Mouse (Mus musculus): ENCODE results near the gene Gm42372. TPM values are rescaled to one million over a fixed set of nuclear protein-coding genes. Genes with fewer than 3 reads are reported as not detected.

Gm42372 gene
- total RNA-seq, 2 experiments from 2014 or later = not detected

Other genes with a start within 250 kb of the Gm42372 start
- 10 to 100 TPM; 52.5 to 56.7 TPM for gene Ap2s1, start 244.7 kb upstream of the Gm42372 start, total RNA-seq (2021)
- gene Slc1a5, start 201.7 kb upstream of the Gm42372 start, total RNA-seq (2021) = 10 to 100 TPM; 14.2 to 47.4 TPM
- 10 to 100 TPM; 13.2 to 22.4 TPM for gene Strn4, start 167.2 kb upstream of the Gm42372 start, total RNA-seq (2021)
- gene Fkrp, start 166.4 kb upstream of the Gm42372 start, total RNA-seq (2021) = 10 to 100 TPM; 35.7 to 42.3 TPM
- 1 to 10 TPM; 5.0 to 5.3 TPM for gene Prkd2, start 140.2 kb upstream of the Gm42372 start, total RNA-seq (2021)
- gene Dact3, start 107.8 kb upstream of the Gm42372 start, total RNA-seq (2021) = 1 to 10 TPM; 1.9 to 2.3 TPM
- gene Gng8, start 91.3 kb upstream of the Gm42372 start, total RNA-seq (2021) = not detected
- 1 to 10 TPM in 1 of 2 experiments, under 1 TPM in 1; 0.97 to 1.3 TPM for gene Ptgir, start 76.6 kb upstream of the Gm42372 start, total RNA-seq (2021)
- gene Calm3, start 59.0 kb upstream of the Gm42372 start, total RNA-seq (2021) = 100 to 1,000 TPM; 257 to 291 TPM
- gene Pnmal2, start 38.4 kb upstream of the Gm42372 start, total RNA-seq (2021) = 1 to 10 TPM; 2.3 to 3.3 TPM
- gene Pnmal1, start 23.4 kb upstream of the Gm42372 start, total RNA-seq (2021) = not detected
- 1 to 10 TPM; 1.7 to 2.6 TPM for gene Ccdc8, start 9.6 kb downstream of the Gm42372 start, total RNA-seq (2021)
- 10 to 100 TPM; 59.8 to 68.1 TPM for gene Ppp5c, start 44.8 kb downstream of the Gm42372 start, total RNA-seq (2021)
- gene Hif3a, start 79.3 kb downstream of the Gm42372 start, total RNA-seq (2021) = 1 to 10 TPM in 1 of 2 experiments, under 1 TPM in 1; 0.97 to 1.3 TPM
- under 1 TPM; 0.08 to 0.10 TPM for gene Psg16, start 91.0 kb downstream of the Gm42372 start, total RNA-seq (2021)
- not detected for gene Ceacam3, start 167.2 kb downstream of the Gm42372 start, total RNA-seq (2021)
- not detected for gene Psg29, start 220.4 kb downstream of the Gm42372 start, total RNA-seq (2021)